ENCODE assay signal across 9 mouse cellular contexts in the genomic region with DNA sequence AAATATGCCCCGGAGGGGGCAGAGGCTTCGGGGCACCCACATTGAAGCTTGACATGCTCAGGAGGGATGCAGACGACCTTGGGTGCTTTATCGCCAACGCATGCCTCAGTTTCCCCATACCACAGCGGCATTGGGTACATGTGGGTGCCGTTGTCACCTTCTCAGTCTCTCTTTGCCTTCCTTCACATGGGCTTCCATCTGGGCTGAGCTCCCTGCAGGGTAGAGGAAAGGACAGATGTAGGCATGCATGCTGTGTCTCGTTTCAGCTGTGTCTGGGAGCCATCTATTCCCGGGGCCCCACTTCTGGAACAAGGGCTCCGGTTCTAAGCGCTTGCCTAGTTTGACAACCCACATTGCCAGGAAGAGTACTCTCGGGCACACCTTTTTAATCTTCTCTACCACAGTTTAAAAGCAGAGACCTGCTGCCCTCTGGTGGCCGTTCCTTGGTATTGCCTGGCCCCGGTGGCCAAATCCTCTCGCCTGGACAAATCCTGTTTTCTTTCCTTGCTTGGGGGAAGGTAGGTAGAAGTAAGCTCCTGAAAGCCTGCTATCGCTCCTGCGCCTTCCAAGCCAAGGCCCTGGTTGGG. TPM values are rescaled to one million over a fixed set of nuclear protein-coding genes. Genes with fewer than 3 reads are reported as not detected.
DNase-seq lines count a peak whose midpoint lies in the region; ATAC-seq and TF ChIP-seq lines count a peak whose summit lies in the region.
"Had no signal": no experiment of that assay in that cellular context is flagged by ENCODE, and none has a peak within 500 bp of the region (broad histone marks: within the 10 kb centered on the region; RNA-seq: fewer than 3 reads in every experiment).

No protein-coding gene starts in this region.

- no peak overlapping the region for H3K4me2 ChIP-seq in intestine, embryonic 14.5 days (ENCODE audit: low read length)
- no peak overlapping the region for H3K4me2 ChIP-seq in intestine, embryonic 16.5 days (ENCODE audit: low read depth, low read length)
- H3K4me2 ChIP-seq in heart, postnatal 0 days (ENCODE audit: low read depth, low read length): no peak overlapping the region

- H3K9ac ChIP-seq in intestine, embryonic 14.5 days (ENCODE audit: low read length): no peak overlapping the region
- no peak overlapping the region for H3K9ac ChIP-seq in intestine, embryonic 16.5 days (ENCODE audit: low read depth, low read length)
- no peak overlapping the region for H3K9ac ChIP-seq in heart, postnatal 0 days (replicated peaks; ENCODE audit: low read depth, low read length)

- no peaks in the 10 kb centered on the region for H3K27me3 ChIP-seq in intestine, embryonic 14.5 days (replicated peaks; ENCODE audit: control insufficient read depth, insufficient read depth, low read length)
- no peaks in the 10 kb centered on the region for H3K27me3 ChIP-seq in intestine, embryonic 16.5 days (replicated peaks; ENCODE audit: control insufficient read depth, insufficient read depth, low read length)
- 0 out of 2 replicates have a peak, but pooled peaks cover 3% of the 10 kb centered on the region for H3K27me3 ChIP-seq in heart, postnatal 0 days (ENCODE audit: control insufficient read depth, insufficient read depth, low read length)

- no peaks in the 10 kb centered on the region for H3K4me1 ChIP-seq in intestine, embryonic 14.5 days (replicated peaks; ENCODE audit: control insufficient read depth, insufficient read depth, low read length)
- H3K4me1 ChIP-seq in intestine, embryonic 16.5 days (ENCODE audit: control insufficient read depth, insufficient read depth, low read length): peaks cover 7% of the 10 kb centered on the region; the same call in 1 of the 2 replicates
- no peaks in the 10 kb centered on the region for H3K4me1 ChIP-seq in bone marrow, adult 2 months (ENCODE audit: control insufficient read depth, insufficient read depth, low read length)
- H3K4me1 ChIP-seq in embryonic fibroblast, embryonic 13.5 days (ENCODE audit: control insufficient read depth, insufficient read depth, low read length): no peaks in the 10 kb centered on the region
- H3K4me1 ChIP-seq in heart, postnatal 0 days (ENCODE audit: control insufficient read depth, insufficient read depth): no peaks in the 10 kb centered on the region

- 32% methylated on average over 17 of the region's 17 CpGs for WGBS in intestine, embryonic 14.5 days
- 38% methylated on average over 17 of the region's 17 CpGs for WGBS in intestine, embryonic 16.5 days
- 35% methylated on average over 17 of the region's 17 CpGs for WGBS in bone marrow, adult 2 months
- WGBS in heart, postnatal 0 days: 30% methylated on average over 17 of the region's 17 CpGs

- H3K36me3 ChIP-seq in intestine, embryonic 14.5 days (ENCODE audit: control insufficient read depth, insufficient read depth, low read length): no peaks in the 10 kb centered on the region
- no peaks in the 10 kb centered on the region for H3K36me3 ChIP-seq in intestine, embryonic 16.5 days (ENCODE audit: control insufficient read depth, insufficient read depth, low read length)
- H3K36me3 ChIP-seq in heart, postnatal 0 days (replicated peaks; ENCODE audit: control insufficient read depth, insufficient read depth, low read length): no peaks in the 10 kb centered on the region

- H3K9me3 ChIP-seq in intestine, embryonic 14.5 days (ENCODE audit: control insufficient read depth, low read length): no peaks in the 10 kb centered on the region
- H3K9me3 ChIP-seq in intestine, embryonic 16.5 days (ENCODE audit: control insufficient read depth, low read length): no peaks in the 10 kb centered on the region
- H3K9me3 ChIP-seq in heart, postnatal 0 days (replicated peaks; ENCODE audit: control insufficient read depth, low read length): no peaks in the 10 kb centered on the region

- DNase-seq in intestine, embryonic 14.5 days (ENCODE audit: low spot score): peak; percentile 94
- DNase-seq in heart, postnatal 0 days (ENCODE audit: low spot score): peak; percentile 63
- peak; percentile 89 to 90 for DNase-seq in layer of hippocampus, postnatal 10 days (ENCODE audit: low spot score in 2 of 2)
- DNase-seq in spleen, postnatal 10 days (ENCODE audit: low spot score in 2 of 2): peak; percentile 56 to 76

- no peak overlapping the region for H3K4me3 ChIP-seq in intestine, embryonic 14.5 days (ENCODE audit: low read depth, low read length)
- no peak overlapping the region for H3K4me3 ChIP-seq in intestine, embryonic 16.5 days (ENCODE audit: low read length)
- no peak overlapping the region for H3K4me3 ChIP-seq in bone marrow, adult 2 months (replicated peaks; ENCODE audit: control insufficient read depth, low read depth, low read length)
- H3K4me3 ChIP-seq in embryonic fibroblast, embryonic 13.5 days (ENCODE audit: insufficient read depth, low read length): no peak overlapping the region
- H3K4me3 ChIP-seq in heart, postnatal 0 days (ENCODE audit: low read depth, low read length): no peak overlapping the region
- H3K4me3 ChIP-seq: myocyte had no signal

- TF ChIP-seq CTCF in bone marrow, adult 2 months (IDR thresholded peaks at IDR 0.05; ENCODE audit: control insufficient read depth, insufficient read depth, low read length): peak; percentile 85
- peak; percentile 42; the same call in 1 of the 2 replicates for TF ChIP-seq CTCF in embryonic fibroblast, embryonic 13.5 days (IDR thresholded peaks at IDR 0.05; ENCODE audit: borderline replicate concordance, insufficient read depth, low read length)
- peak; percentile 91 for TF ChIP-seq CTCF in heart, postnatal 0 days (IDR thresholded peaks at IDR 0.05; ENCODE audit: low read depth)

- H3K27ac ChIP-seq in intestine, embryonic 14.5 days (ENCODE audit: low read depth): no peak overlapping the region
- H3K27ac ChIP-seq in intestine, embryonic 16.5 days (ENCODE audit: low read length): no peak overlapping the region
- H3K27ac ChIP-seq in bone marrow, adult 2 months (ENCODE audit: control insufficient read depth, insufficient read depth, low read depth, low read length, poor library complexity): no peak overlapping the region
- H3K27ac ChIP-seq in embryonic fibroblast, embryonic 13.5 days (ENCODE audit: insufficient read depth, low read length): no peak overlapping the region
- no peak overlapping the region for H3K27ac ChIP-seq in heart, postnatal 0 days (ENCODE audit: low read depth)

- ATAC-seq in intestine, embryonic 14.5 days (replicated peaks; ENCODE audit: low FRiP score, low TSS enrichment, low read depth): peak; percentile 51; the same call in 1 of the 2 replicates
- ATAC-seq in intestine, embryonic 16.5 days: no peak; the same call in 1 of the 2 replicates
- 0 out of 2 replicates have a peak, but pooled peaks have one; percentile 44 for ATAC-seq in heart, postnatal 0 days (ENCODE audit: insufficient read depth, low read depth)
- peak; percentile 78 for ATAC-seq in megakaryocyte progenitor cell, adult 5-6 weeks (replicated peaks; ENCODE audit: poor library complexity)

- no peak for TF ChIP-seq EP300 in heart, postnatal 0 days (IDR thresholded peaks at IDR 0.05; ENCODE audit: low read depth)

- TF ChIP-seq POLR2A in bone marrow, adult 2 months (IDR thresholded peaks at IDR 0.05; ENCODE audit: borderline replicate concordance, control insufficient read depth, low read depth, low read length): no peak
- TF ChIP-seq POLR2A in embryonic fibroblast, embryonic 13.5 days (IDR thresholded peaks at IDR 0.05; ENCODE audit: low read depth, low read length): no peak

RNA-seq across cellular contexts. Expression of a gene that starts 20.8 kb away (rescaled TPM):
- polyA plus RNA-seq in intestine, embryonic 14.5 days (2014; fragmentation: Nextera tagmentation; extraction: Ambion mirVana): 37.2 and 40.6 TPM in 2 replicates
- 33.1 and 38.7 TPM in 2 replicates for polyA plus RNA-seq in intestine, embryonic 16.5 days (2015; fragmentation: Nextera tagmentation; extraction: Ambion mirVana)
- 193 and 436 TPM in 2 replicates for polyA plus RNA-seq in bone marrow, adult 2 months (2011; ENCODE audit: insufficient read depth, insufficient read length, low replicate concordance, missing spikeins)
- 0.50 and 10.8 TPM in 2 replicates for polyA plus RNA-seq in embryonic fibroblast, embryonic 13.5 days (2011; ENCODE audit: insufficient read length, low read depth, missing spikeins)
- 15.9 and 21.6 TPM in 2 replicates for total RNA-seq in heart, postnatal 0 days (2014; rRNA removed; ENCODE audit: low replicate concordance)
- polyA plus RNA-seq in heart, postnatal 0 days (2015; fragmentation: Nextera tagmentation; extraction: Ambion mirVana): 14.7 and 15.6 TPM in 2 replicates
- 10 to 100 TPM; 27.5 to 28.1 TPM for total RNA-seq in layer of hippocampus, postnatal 10 days (2021)
- 431 and 454 TPM in 2 replicates for total RNA-seq in megakaryocyte progenitor cell, adult 5-6 weeks (2015)
- total RNA-seq in megakaryocyte progenitor cell, adult 5-6 weeks (2017): 127 and 133 TPM in 2 replicates

RNA-seq across cellular contexts. Expression of a gene that starts 52.1 kb away (rescaled TPM):
- polyA plus RNA-seq in intestine, embryonic 14.5 days (2014; fragmentation: Nextera tagmentation; extraction: Ambion mirVana): not detected in 2 replicates
- not detected in 2 replicates for polyA plus RNA-seq in intestine, embryonic 16.5 days (2015; fragmentation: Nextera tagmentation; extraction: Ambion mirVana)
- not detected in 2 replicates for polyA plus RNA-seq in bone marrow, adult 2 months (2011; ENCODE audit: insufficient read depth, insufficient read length, low replicate concordance, missing spikeins)
- not detected in 2 replicates for polyA plus RNA-seq in embryonic fibroblast, embryonic 13.5 days (2011; ENCODE audit: insufficient read length, low read depth, missing spikeins)
- not detected in 2 replicates for total RNA-seq in heart, postnatal 0 days (2014; rRNA removed; ENCODE audit: low replicate concordance)
- not detected in 2 replicates for polyA plus RNA-seq in heart, postnatal 0 days (2015; fragmentation: Nextera tagmentation; extraction: Ambion mirVana)
- total RNA-seq in layer of hippocampus, postnatal 10 days (2021): under 1 TPM; 0.64 to 0.91 TPM
- total RNA-seq in megakaryocyte progenitor cell, adult 5-6 weeks (2015): not detected in 2 replicates
- total RNA-seq in megakaryocyte progenitor cell, adult 5-6 weeks (2017): not detected in 2 replicates
- polyA plus RNA-seq: myocyte had no signal
